Mouse (Mus musculus) layer of hippocampus, postnatal 25 days (tissue): Measurements from ENCODE around the gene Slc51a. TPM values are rescaled to one million over a fixed set of nuclear protein-coding genes. Genes with fewer than 3 reads are reported as not detected.
"Not testable (repeated sequence)": the region's sequence is repeated elsewhere in the genome, so short reads cannot be mapped to it uniquely, and the experiment has no call there.

Experiments
- DNase-seq, 2 experiments: peaks; one replicate each; pipeline ENCODE4 v3.0.0; 2022; ENCODE audit warnings: mixed read lengths in 2 of 2, low spot score in 1 of 2; ENCODE audit errors: extremely low spot score in 1 of 2
- total RNA-seq, 2 experiments: library from RNA; stranded (reverse); gene quantifications; 2 replicates each; pipeline ENCODE4 v1.2.3; 2021

The Slc51a gene
- total RNA-seq, 2 experiments from 2014 or later = not detected

DNA sequence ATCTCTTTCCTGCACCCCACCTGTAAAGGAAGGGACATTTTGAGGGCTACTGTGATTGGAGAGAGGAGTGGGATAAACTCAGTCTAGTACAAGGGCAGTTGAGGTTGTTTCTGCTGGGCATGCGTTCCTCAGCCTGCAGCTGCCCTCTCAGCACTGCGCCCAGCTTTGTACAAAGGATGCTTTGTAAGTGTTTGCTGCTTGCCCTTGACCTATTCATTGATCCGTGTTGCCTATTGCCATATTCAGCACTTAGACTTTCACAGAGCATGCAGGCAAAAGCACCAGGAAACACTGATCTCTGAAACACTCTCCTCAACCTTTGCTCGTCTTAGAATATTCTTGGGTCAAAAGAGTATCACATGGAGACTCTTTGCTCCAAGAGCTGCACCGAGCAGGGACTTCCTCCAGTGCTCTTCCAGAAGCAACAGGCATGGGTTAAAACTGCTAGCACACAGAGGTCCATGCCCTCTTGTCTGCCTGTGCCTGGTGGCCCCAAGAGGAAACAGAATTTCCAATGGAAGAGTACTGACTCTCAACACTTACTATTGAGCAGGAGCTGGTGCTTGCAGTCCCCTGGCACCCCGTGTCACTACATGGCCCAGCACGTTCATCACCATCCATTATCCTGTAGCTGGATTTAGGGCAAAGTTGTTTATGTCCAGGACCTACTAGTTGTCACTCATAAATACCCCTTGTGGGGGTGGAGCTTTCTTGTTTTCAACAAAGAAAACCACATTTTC, 15.2 kb downstream of the Slc51a start:
- DNase-seq = no peak

DNA sequence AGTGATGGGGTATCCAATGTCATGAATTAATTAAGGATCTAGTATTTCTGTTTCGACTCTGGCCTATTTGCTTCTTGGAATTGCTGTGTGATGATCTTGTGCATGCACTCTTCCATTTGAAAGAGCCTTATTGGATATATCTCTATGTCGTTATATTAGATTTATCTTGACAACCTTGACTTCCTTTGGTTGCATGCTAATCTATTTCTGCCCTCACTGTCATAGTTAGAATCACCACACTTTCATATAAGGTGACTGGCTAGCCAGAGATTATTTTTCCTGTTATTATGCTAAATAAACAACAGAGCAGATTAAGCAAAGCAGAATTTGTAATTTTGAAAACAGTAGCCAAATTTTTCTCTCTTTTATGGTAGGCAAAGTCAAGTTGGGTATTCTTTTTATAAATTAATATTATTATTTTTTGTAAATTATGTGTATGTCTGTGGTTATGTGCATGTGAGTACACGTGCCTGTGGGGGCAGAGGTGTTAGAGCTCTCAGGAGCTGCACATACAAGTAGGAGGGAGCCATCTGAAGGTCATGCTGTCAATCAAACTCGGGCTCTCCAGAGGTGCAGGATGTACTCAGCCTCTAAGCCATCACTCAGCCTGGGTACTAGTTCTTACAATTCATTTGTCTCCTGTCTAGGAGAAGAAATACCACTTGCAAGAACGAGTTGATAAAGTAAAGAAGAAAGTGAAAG, 18.1 kb downstream of the Slc51a start:
- DNase-seq = no peak

DNA sequence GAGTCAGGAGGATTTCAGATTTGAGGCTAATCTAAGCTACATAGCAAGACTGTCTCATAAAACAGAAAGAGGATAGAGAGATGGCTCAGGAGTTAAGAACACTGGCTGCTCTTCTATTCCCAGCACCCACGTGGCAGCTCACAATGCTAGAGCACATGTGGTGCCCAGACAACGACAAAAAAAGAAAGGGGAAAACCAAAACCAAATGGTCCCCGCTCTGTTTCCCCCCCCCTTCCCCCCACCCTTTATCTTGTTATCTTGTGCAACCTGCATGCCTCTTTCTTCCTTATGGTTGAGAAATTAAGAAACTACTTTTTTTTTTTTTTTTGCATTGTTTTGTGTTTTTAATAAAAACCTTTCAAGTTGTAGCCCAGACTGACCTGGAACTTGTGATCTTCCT, 19.2 kb downstream of the Slc51a start:
- DNase-seq = no peak

DNA sequence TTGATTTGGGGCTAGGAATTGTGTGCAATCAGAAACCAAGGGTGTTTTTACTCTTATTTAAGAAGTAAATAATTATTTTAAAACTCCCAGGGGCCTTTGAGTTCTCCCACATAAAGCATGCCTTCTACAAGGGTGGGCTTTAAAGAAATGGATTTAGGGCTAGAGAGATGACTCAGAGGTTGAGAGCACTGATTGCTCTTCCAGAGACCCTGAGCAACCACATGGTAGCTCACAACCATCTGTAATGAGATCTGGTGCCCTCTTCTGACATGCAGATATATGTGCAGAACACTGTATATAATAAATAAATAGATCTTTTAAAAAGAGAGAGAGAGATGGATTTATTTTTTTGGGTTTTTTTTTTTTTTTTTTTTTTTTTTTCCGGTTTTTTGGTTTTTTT, 22.8 kb downstream of the Slc51a start:
- DNase-seq = no peak

DNA sequence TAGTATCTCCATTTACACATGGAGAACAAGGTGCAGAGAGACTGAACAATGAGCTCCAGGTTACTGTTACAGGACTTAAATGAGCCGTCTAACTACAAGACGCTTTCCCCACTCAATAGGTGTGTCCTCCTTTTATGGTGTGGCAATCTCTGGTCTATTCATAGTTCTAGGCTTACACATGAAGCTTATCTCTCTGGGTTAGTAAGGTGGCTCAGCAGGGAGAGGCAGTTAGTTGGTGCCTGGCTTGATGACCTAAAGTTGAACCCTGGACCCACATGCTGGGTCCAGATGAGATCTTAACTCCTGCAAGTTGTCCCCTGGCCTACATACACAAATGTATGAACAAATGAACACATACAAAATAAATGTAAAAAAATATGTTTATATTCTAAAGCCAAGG, 24.3 kb downstream of the Slc51a start:
- no peak for DNase-seq

DNA sequence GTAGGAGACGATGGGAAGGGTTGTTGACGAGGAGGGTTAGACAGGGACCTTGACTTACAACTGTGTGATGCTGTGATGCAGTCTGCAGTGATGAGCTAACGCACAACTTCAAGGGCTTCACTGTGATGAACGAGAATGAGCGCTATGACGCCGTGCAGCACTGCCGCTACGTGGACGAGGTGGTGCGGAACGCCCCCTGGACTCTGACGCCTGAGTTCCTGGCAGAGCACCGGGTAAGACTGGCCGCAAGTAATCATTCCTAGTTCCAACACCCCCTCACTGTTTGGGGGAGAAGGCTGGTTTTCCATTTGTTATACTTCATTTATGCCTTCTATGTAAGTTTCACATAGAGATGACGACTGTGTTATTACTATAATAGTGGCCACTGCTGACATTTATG, 24.7 kb downstream of the Slc51a start:
- no peak for DNase-seq

DNA sequence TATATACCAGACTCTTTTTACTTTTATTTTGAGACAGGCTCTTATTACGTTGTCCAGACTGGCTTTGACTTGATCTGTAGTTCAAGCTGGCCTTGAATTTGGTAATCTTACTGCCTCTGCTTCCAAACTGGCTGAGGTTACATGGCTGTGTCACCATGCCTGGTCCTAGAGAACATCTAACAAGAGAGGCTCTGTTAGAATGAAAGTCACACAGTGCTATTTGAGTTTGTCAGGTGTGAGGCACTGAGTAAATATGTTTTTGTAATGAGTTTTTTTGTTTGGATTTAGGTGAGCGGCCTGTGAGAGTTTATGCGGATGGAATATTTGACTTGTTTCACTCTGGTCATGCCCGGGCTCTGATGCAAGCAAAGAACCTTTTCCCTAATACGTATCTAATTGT, 26.0 kb downstream of the Slc51a start:
- no peak for DNase-seq

DNA sequence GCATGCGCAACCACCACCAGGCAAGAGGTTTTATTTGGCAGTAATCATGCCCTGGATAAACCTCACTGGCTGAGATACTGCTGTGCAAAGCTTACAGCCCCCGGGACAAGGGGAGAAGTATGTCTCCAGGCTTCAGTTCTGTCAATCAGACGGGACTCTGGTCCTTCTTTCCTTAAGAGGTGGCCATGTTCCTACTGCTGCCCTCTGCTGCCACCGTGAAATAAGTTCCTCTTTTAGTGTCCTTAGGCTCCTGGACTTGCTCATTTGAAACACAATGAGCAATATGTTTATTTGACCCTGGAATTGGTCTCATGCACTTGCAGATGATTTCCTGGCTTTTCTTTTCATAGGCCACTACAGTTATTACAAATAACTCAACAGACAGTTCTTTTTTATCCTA, 27.2 kb downstream of the Slc51a start:
- no peak for DNase-seq

DNA sequence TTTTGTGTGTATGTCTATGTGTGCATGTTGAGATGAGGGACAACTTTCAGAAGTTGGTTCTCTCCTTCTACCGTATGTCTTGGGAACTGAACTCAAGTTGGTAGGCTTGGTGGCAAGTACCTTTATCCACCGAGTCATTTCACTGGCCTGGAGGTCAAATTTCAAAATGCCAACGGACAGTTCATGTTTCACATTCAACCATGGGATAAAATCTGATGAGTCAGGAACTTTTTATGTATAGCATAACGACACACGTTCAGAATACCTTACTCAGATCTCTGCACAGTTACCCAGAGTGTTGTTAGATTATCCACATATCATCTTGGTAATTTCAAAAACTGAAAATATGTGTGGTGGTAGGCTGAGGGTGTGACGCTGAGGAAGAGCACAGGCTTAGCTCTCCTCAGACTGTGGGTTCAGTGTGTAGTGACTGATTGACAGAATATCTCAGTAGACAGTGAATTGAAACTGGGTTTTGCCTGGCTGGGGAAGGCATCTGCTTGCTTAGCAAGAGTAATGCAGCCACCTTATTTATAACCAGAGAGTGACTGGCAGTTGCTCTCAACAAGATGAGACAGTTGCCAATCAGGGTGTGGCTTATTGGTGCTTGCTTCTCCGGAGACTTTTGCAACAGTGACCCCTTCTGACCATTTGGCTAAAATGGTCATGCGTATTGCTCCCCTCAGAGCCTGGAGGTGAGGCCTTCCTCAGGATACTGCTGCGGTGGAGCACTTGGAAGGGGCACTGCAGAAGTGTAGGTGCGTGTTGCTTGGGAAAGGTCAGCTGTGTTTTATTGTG, 29.9 kb downstream of the Slc51a start:
- peak in 1 of 2 experiments; percentile 23 for DNase-seq

DNA sequence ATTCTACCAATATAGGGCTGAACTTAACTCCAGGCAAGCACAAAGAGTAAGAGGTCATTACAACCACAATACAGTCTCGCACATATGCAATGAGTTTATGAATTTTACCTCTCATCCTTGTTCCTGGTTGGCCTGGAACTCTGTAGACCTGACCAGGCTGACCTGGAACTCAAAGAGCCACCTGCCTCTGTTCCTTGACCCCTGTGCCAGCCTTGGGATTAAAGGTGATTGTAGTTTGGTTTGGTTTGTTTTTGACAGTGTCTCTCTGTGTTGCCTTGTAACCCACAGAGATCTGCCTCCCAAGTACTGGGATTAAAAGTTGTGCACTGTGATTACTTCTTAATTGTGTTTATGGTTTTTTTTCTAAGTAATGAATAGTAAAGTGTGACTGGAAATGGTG, 30.9 kb downstream of the Slc51a start:
- no peak for DNase-seq

DNA sequence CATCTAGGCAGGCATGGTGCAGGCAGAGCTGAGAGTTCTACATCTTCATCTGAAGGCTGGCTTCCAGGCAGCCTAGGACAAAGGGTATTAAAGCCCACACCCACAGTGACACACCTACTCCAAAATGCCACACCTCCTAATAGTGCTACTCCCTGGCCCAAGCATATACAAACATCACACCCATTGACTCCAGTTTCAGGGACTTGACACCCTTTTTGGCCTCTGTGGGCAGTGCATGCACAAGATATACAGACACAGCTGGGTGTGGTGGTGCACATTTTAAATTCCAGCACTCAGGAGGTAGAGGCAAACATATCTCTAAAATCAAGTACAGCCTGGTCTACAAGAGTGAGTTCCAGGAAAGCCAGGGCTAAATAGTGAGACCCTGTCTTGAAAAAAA, 31.6 kb downstream of the Slc51a start:
- no peak for DNase-seq

DNA sequence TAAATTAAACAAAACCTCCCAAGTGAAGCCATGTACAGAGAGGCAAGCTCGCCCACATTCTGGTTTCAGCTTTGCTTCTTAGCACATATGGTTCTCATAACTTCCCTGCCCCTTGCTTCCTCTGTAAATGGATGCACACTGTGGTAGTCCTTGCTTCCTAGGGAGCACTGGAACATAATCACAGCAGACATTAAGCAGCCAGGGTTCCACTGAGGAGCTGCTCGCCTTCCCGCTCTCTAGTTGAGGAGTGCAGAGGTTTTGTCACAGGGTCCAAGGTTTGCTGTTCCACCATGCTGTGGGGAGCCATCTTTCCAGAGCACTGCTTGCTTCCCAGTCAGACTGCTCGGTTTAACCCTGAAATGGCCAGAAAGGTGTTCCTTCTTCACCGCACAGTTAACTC, 33.0 kb downstream of the Slc51a start:
- DNase-seq = no peak

DNA sequence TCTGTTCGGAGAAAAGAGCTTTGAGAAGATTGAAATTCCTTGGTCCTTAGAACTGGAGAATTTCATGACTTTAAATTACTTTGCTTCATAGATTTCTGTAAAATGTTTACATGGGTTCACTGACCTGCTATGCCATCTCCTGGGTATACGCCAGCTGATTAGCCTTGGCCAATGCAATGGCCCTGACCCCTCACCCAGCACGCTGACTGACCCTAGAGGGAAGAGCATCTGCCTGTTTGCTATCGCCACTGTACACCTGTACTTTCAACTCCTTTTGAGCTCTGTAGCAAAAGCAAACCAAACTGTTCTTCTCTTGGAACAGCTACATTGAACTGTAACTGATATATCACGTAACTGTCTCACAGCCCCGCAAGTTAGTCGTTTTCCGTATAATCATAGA, 34.6 kb downstream of the Slc51a start:
- DNase-seq = no peak

DNA sequence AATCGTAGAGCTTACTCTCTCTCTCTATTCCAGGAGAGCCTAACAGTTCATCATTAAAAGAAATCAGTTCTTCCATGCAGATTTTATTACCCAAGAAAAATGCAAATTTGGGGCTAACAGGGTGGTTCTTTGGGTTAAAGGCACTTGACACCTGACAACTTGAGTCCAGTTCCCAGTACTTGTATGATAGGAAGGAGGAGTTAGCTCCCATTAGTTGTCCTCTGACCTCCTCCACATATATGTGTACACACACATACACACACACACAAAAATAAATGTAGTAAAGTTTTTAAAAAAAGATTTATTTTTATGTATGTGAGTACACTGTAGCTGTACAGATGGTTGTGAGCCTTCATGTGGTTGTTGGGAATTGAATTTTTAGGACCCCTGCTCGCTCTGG, 37.5 kb downstream of the Slc51a start:
- no peak for DNase-seq

DNA sequence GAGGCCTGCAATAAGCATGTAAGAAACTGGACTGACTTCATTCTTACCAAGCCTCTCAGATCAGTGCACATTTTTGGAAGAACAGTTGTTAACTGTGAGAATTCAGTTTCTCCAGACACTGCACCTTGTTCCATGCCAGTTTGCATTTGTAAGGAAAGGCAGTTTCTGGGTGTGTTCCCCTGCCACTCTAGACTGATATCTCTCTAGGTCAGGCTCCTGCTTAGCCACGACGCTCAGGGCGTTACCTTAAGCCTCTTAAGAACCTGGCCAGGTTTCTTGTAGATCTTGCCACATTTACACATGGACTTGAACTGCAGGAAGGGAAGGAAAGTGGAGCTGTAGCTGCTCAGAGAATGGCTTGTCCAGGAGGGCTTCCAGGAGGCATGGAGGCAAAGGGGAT, 38.0 kb downstream of the Slc51a start:
- DNase-seq = no peak

DNA sequence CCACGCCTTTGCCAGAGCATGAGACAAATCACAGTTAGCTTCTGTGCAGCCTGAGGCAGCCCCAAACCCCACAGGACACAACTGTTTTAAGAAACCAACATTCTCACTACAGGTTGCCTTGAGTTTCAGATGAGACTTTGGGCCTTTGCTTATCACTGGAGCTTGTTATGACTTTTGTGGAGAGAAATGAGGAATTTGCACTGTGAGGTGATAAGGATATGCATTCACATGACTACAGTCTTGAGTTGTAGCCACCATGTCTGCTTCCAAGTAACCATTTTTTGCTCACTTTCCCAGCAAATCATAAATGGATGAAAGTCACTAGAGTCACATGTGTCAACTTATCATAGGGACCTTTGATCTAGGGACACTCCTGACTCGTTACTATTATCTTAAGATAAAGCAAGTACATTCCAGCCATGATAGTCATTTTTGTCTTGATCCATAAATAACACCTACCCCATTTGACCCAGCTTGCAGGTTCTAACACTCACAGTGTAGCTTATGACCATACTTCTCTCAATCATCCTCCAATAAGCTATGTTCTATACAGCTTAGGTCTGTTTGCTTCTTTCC, 41.0 kb downstream of the Slc51a start:
- no peak for DNase-seq

DNA sequence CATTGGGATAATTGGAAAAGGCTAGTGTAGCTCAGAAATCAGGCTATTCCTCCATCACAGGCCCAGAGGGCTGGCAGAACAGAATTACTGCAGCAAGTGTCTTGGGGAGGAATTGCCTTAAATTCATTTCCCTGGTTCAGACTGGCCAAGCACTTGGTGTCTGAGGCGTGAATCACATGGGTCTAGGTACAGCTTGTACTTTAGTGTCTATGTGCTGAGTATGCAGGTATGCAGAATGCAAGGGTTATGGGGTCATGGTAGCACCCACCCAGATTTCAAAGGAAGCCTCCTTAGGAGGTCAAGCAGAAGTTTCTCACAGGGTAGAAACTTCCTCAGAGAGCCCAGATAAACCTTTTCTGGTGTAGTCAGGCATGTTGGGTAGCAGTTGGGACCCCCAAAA, 42.1 kb downstream of the Slc51a start:
- no peak for DNase-seq

DNA sequence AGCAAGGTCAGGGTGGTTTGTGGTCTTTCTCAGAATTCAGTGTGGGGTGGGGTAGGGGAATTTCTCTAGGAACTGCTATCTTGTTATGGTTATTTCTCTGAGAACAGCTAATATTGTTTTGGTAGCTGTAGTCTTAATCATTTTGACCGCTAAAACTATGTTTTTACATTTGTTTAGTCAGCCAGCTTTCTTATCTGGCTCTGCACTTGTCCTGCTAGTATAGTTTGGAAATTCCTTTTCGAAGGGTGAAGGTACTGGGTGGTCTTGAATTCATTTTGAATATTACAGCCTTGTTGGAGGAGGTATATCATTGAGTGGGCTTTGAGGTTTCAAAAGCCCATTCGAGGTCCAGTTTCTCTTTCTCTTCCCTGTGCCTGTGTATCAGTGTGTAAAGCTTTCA, 43.1 kb downstream of the Slc51a start:
- DNase-seq = not testable (repeated sequence)

DNA sequence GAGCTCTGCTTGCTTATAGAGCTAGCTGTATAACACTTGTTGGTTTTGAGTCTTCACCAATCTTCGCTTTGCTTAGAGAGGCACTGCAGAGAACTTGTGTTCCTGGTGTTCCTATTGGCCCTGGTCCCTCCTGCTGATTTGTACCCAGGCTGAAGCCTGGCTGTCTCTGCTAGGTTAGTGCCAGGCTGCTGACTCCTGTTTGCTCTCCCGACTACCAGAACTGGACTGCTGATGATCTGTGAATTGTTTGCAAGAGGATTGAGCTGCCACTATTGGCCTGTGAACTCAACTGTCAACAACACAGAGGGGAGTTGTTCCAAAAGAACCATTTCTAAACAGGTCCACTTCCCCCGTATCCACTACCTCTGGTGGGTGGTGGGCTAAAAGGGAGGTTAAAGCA, 46.2 kb downstream of the Slc51a start:
- DNase-seq = no peak

DNA sequence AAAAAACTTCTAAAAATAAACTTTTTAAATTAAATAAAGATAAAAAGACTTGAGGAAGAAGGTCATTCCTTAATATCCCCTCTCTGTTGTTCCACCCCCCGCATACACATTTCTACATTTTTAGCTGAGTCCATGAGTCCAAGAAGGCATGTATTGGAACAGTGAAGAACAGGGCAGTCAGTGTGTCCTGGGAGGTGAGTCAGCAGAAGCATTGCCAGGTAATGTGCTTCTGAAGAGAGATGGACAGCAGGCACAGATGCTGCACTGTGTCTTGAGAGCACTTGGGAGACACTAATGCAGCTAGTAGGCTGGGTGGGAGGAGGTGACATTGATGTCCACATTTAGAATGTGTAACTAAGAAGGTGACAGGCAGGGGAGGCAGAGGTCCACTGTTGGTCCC, 50.4 kb downstream of the Slc51a start:
- no peak for DNase-seq

DNA sequence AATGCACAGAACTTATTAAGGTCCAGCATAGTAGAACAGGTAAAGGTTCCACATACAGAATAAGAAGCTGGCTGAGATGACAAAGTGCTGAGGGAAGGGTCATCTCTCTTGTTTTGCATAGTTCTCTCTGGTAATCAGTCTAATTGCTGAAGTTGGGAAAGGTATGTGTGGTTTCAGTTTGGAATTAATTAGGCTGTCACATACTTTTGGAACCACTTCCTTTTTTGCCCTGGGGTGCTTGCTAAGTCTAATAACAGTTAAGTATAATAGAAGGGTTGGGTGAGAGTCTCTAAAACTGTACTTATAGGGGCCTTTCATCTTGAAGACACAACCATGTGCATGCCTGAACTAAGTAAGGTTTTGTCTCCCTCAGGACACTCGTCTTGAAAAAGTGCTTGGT, 51.0 kb downstream of the Slc51a start:
- no peak for DNase-seq
